Mouse (Mus musculus) lung, adult 2 months (tissue): ENCODE results near the gene Gm37240.

Experiments
- CTCF ChIP-seq: fragments of 200-500 bp; IDR thresholded peaks from 2 replicates; pipeline ENCODE4 v1.5.1; 2011; ENCODE audit warnings: mild to moderate bottlenecking, low read length, control low read depth; ENCODE audit not compliant: insufficient read depth
- POLR2A ChIP-seq: fragments of 200-500 bp; IDR thresholded peaks from 2 replicates; pipeline ENCODE4 v1.6.1; 2011; ENCODE audit warnings: low read depth, mild to moderate bottlenecking, control low read depth, low read length, borderline replicate concordance; ENCODE audit errors: extremely low read depth

DNA sequence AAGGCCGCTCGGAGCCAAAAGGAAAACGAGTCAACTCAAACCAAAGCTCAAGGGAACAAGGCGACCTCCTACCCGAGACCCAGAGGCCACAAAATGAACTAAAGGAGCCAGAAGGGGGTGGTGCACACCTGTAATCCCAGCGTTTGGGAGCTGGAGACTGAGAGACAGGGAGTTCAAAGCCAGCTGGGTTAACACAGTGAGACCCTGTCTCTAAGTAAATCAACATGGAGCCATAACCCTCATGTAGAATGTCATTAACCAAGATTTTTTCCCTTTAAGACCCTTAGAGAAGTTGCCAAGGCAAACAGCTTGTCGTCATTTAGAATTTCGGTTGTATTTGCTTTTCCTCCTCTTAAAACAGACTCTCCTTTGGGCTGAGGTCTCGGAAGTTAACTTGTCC lies 1438.3 kb downstream of the Gm37240 start:
- TF ChIP-seq CTCF (no peak), POLR2A (no peak)
